Mouse (Mus musculus) neural tube, embryonic 14.5 days (tissue): ENCODE results near the gene Parvb. TPM values are rescaled to one million over a fixed set of nuclear protein-coding genes. Genes with fewer than 3 reads are reported as not detected.

Experiments used
- ATAC-seq: fragments of 200-750 bp; cut with Nextera tagmentation; 2 replicates; pipeline ENCODE4 v1.8.0; 2017; ENCODE audit warnings: low read depth, mild to moderate bottlenecking, moderate TSS enrichment, moderate library complexity
- H3K27ac ChIP-seq: fragments of 300-500 bp; sonication (generic); 2 replicates; pipeline ENCODE4 v1.5.1; 2014; ENCODE audit warnings: low read depth, mild to moderate bottlenecking, control low read depth, low read length, moderate library complexity, mixed read lengths
- H3K27me3 ChIP-seq: fragments of 300-500 bp; sonication (generic); 2 replicates; pipeline ENCODE4 v1.6.1; 2014; ENCODE audit warnings: low read length; ENCODE audit not compliant: control insufficient read depth, insufficient read depth
- H3K36me3 ChIP-seq: fragments of 300-500 bp; sonication (generic); 2 replicates; pipeline ENCODE4 v1.6.1; 2014; ENCODE audit warnings: low read length, mixed read lengths; ENCODE audit not compliant: control insufficient read depth, insufficient read depth
- H3K4me1 ChIP-seq: fragments of 300-500 bp; sonication (generic); 2 replicates; pipeline ENCODE4 v1.6.1; 2014; ENCODE audit warnings: low read length; ENCODE audit not compliant: control insufficient read depth, insufficient read depth
- H3K4me2 ChIP-seq: fragments of 300-500 bp; sonication (generic); 2 replicates; pipeline ENCODE4 v1.6.1; 2014; ENCODE audit warnings: mild to moderate bottlenecking, low read depth, low read length, control low read depth
- H3K4me3 ChIP-seq: fragments of 300-500 bp; sonication (generic); 2 replicates; pipeline ENCODE4 v1.5.1; 2014; ENCODE audit warnings: low read depth, low read length, control low read depth, mixed read lengths
- H3K9ac ChIP-seq: fragments of 300-500 bp; sonication (generic); replicated peaks from 2 replicates; pipeline ENCODE4 v1.6.1; 2014; ENCODE audit warnings: low read depth, mild to moderate bottlenecking, control low read depth, low read length, mixed read lengths
- H3K9me3 ChIP-seq: fragments of 300-500 bp; sonication (generic); 2 replicates; pipeline ENCODE4 v1.6.1; 2016; ENCODE audit warnings: low read length; ENCODE audit not compliant: control insufficient read depth
- WGBS: fragments of 180-500 bp; shearing (Covaris S2); extraction: QIAGEN DNeasy Blood & Tissue Kit; methylation state at CpG from one replicate; pipeline ENCODE4 v1.1.7; 2014; 5-methylcytosine and 5-hydroxymethylcytosine counted together
- polyA plus RNA-seq: library from polyadenylated mRNA; unstranded; fragments of >200 nt; fragmentation: Nextera tagmentation; extraction: Ambion mirVana; gene quantifications from 2 replicates; pipeline ENCODE4 v1.2.1, GENCODE M21; 2014

Parvb gene
- polyA plus RNA-seq, 1 experiment from 2014 or later = 3.3 TPM

GRCm38 (mm10) chr15:84226918-84227317 is 4.9 kb upstream of the Parvb start:
- H3K9me3 ChIP-seq = no peaks in the 10 kb centered on the region
- H3K36me3 ChIP-seq = no peaks in the 10 kb centered on the region
- no peak overlapping the region for H3K4me3 ChIP-seq
- no peak overlapping the region for H3K9ac ChIP-seq
- H3K4me2 ChIP-seq = no peak overlapping the region
- ATAC-seq = peak; percentile 68; the same call in 1 of the 2 replicates
- no peaks in the 10 kb centered on the region for H3K27me3 ChIP-seq
- peaks cover 39% of the 10 kb centered on the region for H3K4me1 ChIP-seq
- peak overlapping the region; percentile 55 for H3K27ac ChIP-seq
- WGBS = 23% methylated on average over 15 of the region's 15 CpGs

DNA sequence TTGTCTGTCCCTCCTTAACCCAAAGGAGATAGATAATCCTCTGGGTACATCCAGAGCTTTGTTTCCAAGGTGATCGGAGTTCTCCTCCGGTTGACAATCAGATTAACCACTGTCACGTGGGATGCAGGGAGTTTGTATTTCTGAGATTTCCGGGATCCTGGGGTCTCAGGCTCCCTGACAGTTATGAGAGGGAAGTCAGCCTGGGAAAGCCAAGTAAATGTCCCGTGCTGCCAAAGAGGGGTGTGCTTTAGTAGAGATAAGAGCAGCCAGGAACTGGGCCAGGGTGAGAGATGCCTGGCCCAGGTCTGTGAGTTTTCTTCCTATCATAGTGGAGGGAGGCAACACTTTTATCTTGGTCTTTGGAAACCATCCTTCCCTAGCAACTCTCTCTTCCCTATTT is 1.2 kb upstream of the Parvb start:
- no peak overlapping the region for H3K4me3 ChIP-seq

DNA sequence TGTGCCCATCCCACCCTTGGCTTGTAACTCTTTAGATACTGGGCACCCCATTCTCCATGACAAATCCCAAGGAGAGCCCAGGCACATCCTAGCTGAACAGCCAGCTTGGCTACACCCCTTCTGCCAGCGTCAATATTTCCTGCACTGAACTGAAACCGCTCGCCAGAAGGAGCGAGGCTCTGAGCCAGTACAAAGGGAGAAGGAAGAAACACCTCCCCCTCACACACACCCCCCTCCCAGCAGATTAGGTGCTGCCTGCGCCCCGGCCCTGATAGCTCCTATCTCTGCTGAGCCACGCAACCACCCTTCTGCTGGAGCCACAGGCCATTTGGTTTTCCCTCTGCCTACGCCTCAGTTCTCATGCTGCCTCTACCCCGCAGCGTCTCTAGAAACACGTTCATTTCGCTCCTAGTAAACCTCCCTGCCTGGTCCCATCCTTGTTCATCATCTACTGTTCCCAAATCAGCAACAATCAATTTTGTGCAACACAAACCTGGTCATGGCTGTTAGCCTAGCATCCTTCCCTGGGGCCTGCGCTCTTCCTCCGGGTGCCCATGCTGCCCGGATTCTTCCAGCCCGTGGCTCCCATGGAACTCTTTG is 630 bp upstream of the Parvb start:
- 3% methylated on average over 16 of the region's 16 CpGs for WGBS
- Histone ChIP-seq H3K9ac (peak overlapping the region; percentile 55), H3K4me1 (peaks cover 30% of the 10 kb centered on the region), H3K36me3 (no peaks in the 10 kb centered on the region), H3K4me2 (peak overlapping the region; percentile 83), H3K4me3 (peak overlapping the region; percentile 31), H3K27me3 (no peaks in the 10 kb centered on the region), H3K27ac (peak overlapping the region; percentile 57), H3K9me3 (no peaks in the 10 kb centered on the region)
- peak; percentile 28 for ATAC-seq

More for the DNA sequence above, 1.2 kb upstream of the Parvb start:
- H3K27me3 ChIP-seq = no peaks in the 10 kb centered on the region
- no peaks in the 10 kb centered on the region for H3K9me3 ChIP-seq
- no peak overlapping the region for H3K9ac ChIP-seq
- no peaks in the 10 kb centered on the region for H3K36me3 ChIP-seq
- H3K4me1 ChIP-seq = peaks cover 33% of the 10 kb centered on the region
- H3K27ac ChIP-seq = 0 out of 2 replicates have a peak overlapping the region, but pooled peaks have one; percentile 4
- WGBS = 23% methylated on average over 5 of the region's 5 CpGs
- peak overlapping the region; percentile 83 for H3K4me2 ChIP-seq
- ATAC-seq = no peak

- H3K4me3 ChIP-seq = peak overlapping the region; percentile 31; the same call in 1 of the 2 replicates
- H3K4me1 ChIP-seq = peaks cover 20% of the 10 kb centered on the region
- no peaks in the 10 kb centered on the region for H3K36me3 ChIP-seq
- H3K9ac ChIP-seq = 0 out of 2 replicates have a peak overlapping the region, but pooled peaks have one; percentile 55
- peak overlapping the region; percentile 83 for H3K4me2 ChIP-seq
- WGBS = 17% methylated on average over 8 of the region's 8 CpGs
- H3K27me3 ChIP-seq = no peaks in the 10 kb centered on the region
- ATAC-seq = no peak
- H3K27ac ChIP-seq = no peak overlapping the region
- H3K9me3 ChIP-seq = no peaks in the 10 kb centered on the region
Observed at GRCm38 (mm10) chr15:84232609-84233008, 766 bp downstream of the Parvb start.

DNA sequence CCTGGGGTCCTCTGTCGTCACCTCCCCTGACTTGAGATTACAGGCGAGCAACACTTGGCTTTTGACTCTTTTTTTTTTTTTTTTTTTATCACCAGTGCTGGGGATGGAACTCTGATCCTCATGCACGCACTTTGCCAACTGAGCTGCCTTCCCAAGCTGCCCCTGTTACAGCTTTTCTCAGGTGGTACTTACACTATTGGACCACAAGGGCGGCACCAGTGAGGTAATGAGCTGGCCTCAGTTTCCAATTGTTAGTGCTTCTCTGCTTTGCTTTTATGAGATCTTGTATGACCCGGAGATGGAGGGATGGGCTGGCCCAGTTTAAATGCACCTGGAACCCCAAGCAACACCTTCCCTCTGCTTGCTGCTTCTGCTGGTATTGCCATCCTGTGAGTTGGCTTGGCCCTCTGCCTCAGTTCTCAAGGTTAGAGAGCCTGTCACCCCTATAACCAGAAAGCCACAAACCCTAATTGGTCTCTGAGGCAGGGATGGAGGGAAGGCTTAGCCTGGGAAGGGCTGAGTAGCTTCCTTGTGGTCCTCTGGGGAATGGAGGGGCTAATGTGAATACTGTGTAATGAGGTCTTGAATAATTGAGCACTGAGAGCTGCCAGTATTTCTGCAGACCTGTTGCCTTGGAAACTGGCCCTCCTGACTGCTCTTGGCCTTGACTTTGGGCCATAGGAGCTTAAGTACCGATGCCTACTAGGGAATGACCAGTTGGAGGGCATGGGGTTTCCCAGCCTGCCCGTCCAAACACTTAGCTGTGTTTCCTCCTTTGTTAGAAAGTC is 3.1 kb downstream of the Parvb start:
- no peak overlapping the region for H3K4me2 ChIP-seq
- no peak overlapping the region for H3K9ac ChIP-seq
- H3K4me3 ChIP-seq = no peak overlapping the region
- no peaks in the 10 kb centered on the region for H3K9me3 ChIP-seq
- H3K27ac ChIP-seq = no peak overlapping the region
- ATAC-seq = no peak
- H3K36me3 ChIP-seq = no peaks in the 10 kb centered on the region
- peaks cover 37% of the 10 kb centered on the region for H3K4me1 ChIP-seq
- no peaks in the 10 kb centered on the region for H3K27me3 ChIP-seq
- 82% methylated on average over 7 of the region's 7 CpGs for WGBS

DNA sequence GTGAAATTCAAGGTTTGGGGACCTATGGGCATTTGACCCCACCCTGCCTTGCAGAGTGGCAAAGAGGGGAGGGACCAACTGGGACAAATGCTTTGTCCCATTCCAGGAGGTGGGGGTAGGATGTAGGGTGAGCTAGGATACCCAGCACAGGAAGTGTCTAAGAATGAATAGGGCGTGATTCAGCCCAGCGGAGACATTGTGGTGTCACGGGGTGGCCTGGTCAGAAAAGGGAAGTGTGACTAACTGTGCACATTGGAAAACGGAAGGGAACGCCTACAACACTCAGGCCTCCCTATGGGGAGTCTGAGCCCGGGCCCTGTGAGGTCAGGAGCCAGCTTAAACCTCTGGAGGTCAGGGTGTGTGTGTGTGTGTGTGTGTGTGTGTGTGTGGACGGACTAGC is 3.8 kb downstream of the Parvb start:
- no peaks in the 10 kb centered on the region for H3K36me3 ChIP-seq
- H3K4me1 ChIP-seq = peaks cover 36% of the 10 kb centered on the region
- no peak overlapping the region for H3K4me3 ChIP-seq
- no peak overlapping the region for H3K27ac ChIP-seq
- ATAC-seq = no peak
- no peaks in the 10 kb centered on the region for H3K27me3 ChIP-seq
- no peak overlapping the region for H3K4me2 ChIP-seq
- H3K9me3 ChIP-seq = no peaks in the 10 kb centered on the region
- WGBS = 53% methylated on average over 7 of the region's 7 CpGs
- H3K9ac ChIP-seq = no peak overlapping the region

GRCm38 (mm10) chr15:84238552-84238951 is 6.7 kb downstream of the Parvb start:
- no peaks in the 10 kb centered on the region for H3K36me3 ChIP-seq
- no peak for ATAC-seq
- no peak overlapping the region for H3K4me3 ChIP-seq
- H3K4me2 ChIP-seq = peak overlapping the region; percentile 26; the same call in 1 of the 2 replicates
- H3K27ac ChIP-seq = no peak overlapping the region
- WGBS = 16% methylated on average over 15 of the region's 15 CpGs
- peaks cover 19% of the 10 kb centered on the region for H3K4me1 ChIP-seq
- no peaks in the 10 kb centered on the region for H3K27me3 ChIP-seq
- H3K9me3 ChIP-seq = no peaks in the 10 kb centered on the region
- no peak overlapping the region for H3K9ac ChIP-seq

DNA sequence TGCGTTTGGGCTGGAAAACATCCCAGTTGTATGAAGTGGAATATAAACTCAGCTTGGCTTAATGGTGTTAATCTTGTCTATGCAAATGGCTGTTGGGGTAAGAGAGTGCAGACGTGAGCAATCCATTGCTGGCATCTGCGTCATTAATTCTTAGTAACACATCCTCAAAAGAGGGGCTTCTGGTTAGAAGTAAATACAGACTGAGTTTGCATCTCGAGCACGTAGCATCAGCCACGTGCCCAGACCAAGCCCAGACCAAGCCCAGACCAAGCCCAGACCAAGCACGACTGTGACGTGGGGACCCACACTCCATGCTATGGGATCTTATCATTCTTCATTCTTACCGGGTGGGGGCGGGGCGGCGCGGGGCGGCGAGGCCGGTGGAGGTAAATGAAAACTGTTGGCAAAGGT is 7.2 kb downstream of the Parvb start:
- Histone ChIP-seq H3K4me3 (no peak overlapping the region), H3K4me1 (peaks cover 19% of the 10 kb centered on the region), H3K9me3 (no peaks in the 10 kb centered on the region), H3K27ac (0 out of 2 replicates have a peak overlapping the region, but pooled peaks have one; percentile 4), H3K36me3 (no peaks in the 10 kb centered on the region), H3K9ac (no peak overlapping the region), H3K27me3 (no peaks in the 10 kb centered on the region), H3K4me2 (peak overlapping the region; percentile 26; the same call in 1 of the 2 replicates)
- WGBS = 14% methylated on average over 16 of the region's 16 CpGs
- ATAC-seq = peak; percentile 36; the same call in 1 of the 2 replicates

DNA sequence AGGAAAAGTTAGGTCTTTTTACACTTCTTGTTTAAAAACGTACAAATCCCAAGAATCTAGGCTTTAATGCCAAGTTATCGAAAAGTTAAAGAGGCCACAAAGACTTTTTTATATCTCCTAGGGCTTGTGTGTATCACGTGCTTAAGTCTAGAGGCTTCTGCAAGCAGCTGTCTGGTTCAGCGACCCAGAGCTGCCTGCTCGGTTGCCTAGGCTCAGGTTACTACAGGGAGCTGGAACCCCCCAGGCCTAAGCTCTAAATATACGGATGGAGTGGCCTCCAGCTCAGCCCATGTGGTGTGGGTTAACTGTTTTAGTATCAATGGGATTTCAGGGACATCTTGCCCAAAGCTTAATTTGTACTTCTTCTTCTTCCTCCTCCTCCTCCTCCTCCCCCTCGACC is 9.7 kb downstream of the Parvb start:
- no peaks in the 10 kb centered on the region for H3K9me3 ChIP-seq
- no peak overlapping the region for H3K4me3 ChIP-seq
- no peak for ATAC-seq
- H3K27ac ChIP-seq = no peak overlapping the region
- H3K4me1 ChIP-seq = peaks cover 22% of the 10 kb centered on the region
- 50% methylated on average over 7 of the region's 7 CpGs for WGBS
- H3K9ac ChIP-seq = no peak overlapping the region
- H3K27me3 ChIP-seq = no peaks in the 10 kb centered on the region
- no peaks in the 10 kb centered on the region for H3K36me3 ChIP-seq
- H3K4me2 ChIP-seq = no peak overlapping the region
